ENCODE assay signal across 8 mouse cellular contexts in the genomic region with DNA sequence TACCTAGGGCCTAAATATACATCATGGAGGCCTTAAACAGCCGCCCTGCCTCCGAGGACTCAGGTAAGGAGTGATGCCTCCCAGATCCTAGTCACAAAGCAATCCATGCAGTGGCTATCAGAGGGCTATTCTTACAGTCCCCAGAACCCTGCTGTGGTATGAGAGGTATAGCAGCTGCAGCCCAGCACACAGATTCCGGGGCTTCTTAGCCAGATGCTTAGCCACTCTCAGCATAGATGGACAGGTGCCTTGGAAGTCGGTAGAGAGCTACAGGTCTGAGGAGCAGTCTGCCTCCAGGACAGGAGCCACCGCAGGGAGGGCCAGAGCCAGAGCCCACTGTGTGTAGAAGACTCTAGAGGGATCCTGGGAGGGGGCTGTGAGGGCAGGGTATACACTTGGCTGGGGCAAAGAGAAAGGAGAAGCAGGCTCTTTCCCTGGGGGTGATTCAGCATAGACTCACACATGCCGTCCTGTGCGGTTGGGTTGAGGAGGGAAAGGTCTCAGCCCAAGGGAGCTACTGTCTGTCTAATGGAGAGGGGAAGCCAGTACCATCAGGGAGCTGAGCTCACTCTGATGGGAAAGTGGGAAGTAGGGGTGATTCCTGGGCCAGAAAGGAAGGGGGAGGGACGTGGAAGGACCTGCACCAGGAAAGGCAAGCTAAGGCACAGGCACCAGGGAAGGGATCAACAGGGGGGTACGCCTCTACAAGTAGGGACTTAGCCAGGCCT. TPM values are rescaled to one million over a fixed set of nuclear protein-coding genes. Genes with fewer than 3 reads are reported as not detected.
DNase-seq lines count a peak whose midpoint lies in the region; ATAC-seq and TF ChIP-seq lines count a peak whose summit lies in the region.

No protein-coding gene starts in this region.

- H3K4me3 ChIP-seq in kidney, embryonic 15.5 days (replicated peaks), result no peak overlapping the region
- no peak overlapping the region for H3K4me3 ChIP-seq in heart, embryonic 15.5 days
- no peak overlapping the region for H3K4me3 ChIP-seq in thymus, adult 2 months (ENCODE audit: control insufficient read depth, insufficient read depth, low read length)

- no peak for ATAC-seq in kidney, embryonic 15.5 days (replicated peaks; ENCODE audit: low FRiP score)
- peak; percentile 25 for ATAC-seq in Patski
- no peak for ATAC-seq in heart, embryonic 15.5 days (replicated peaks; ENCODE audit: insufficient number of reproducible peaks, insufficient read depth, low FRiP score, low read depth)
- peak; percentile 45 for ATAC-seq in megakaryocyte progenitor cell, adult 5-6 weeks (replicated peaks; ENCODE audit: poor library complexity)

- peaks cover 99% of the 10 kb centered on the region for H3K4me1 ChIP-seq in kidney, embryonic 15.5 days
- H3K4me1 ChIP-seq in heart, embryonic 15.5 days (replicated peaks), result peaks cover 98% of the 10 kb centered on the region
- H3K4me1 ChIP-seq in thymus, adult 2 months (replicated peaks; ENCODE audit: control insufficient read depth, insufficient read depth, low read length), result peaks cover 44% of the 10 kb centered on the region

- no peak for TF ChIP-seq CTCF in Patski (IDR thresholded peaks at IDR 0.05)
- no peak for TF ChIP-seq CTCF in thymus, adult 2 months (IDR thresholded peaks at IDR 0.05; ENCODE audit: borderline replicate concordance, control insufficient read depth, extremely low read depth, insufficient read depth, low read length, poor library complexity)

- in situ Hi-C loops in Patski (cut with MboI; ENCODE audit: low pct_unique_long_range_greater_than_20kb), result no loop called here

- H3K9me3 ChIP-seq in kidney, embryonic 15.5 days (replicated peaks), result no peaks in the 10 kb centered on the region
- no peaks in the 10 kb centered on the region for H3K9me3 ChIP-seq in heart, embryonic 15.5 days (replicated peaks)

- H3K27ac ChIP-seq in kidney, embryonic 15.5 days, result peak overlapping the region; percentile 42
- H3K27ac ChIP-seq in heart, embryonic 15.5 days, result peak overlapping the region; percentile 96
- H3K27ac ChIP-seq in thymus, adult 2 months (ENCODE audit: control insufficient read depth, insufficient read depth, low read length), result no peak overlapping the region

- no peak for TF ChIP-seq POLR2A in thymus, adult 2 months (IDR thresholded peaks at IDR 0.05; ENCODE audit: control insufficient read depth, extremely low read depth, insufficient read depth, low read length, poor library complexity)

- POLR2A ChIA-PET in Patski (lab: Charles Lee), result interaction anchor here (0.6 to 0.8 kb wide), 2 partner anchors 11 to 300 kb away, joined by 3 to 6 read pairs; no protein-coding TSS in a partner anchor

- H3K36me3 ChIP-seq in kidney, embryonic 15.5 days, result no peaks in the 10 kb centered on the region; the same call in 1 of the 2 replicates
- no peaks in the 10 kb centered on the region for H3K36me3 ChIP-seq in heart, embryonic 15.5 days
- no peaks in the 10 kb centered on the region for H3K36me3 ChIP-seq in thymus, adult 2 months (ENCODE audit: control insufficient read depth, insufficient read depth, low read length)

- no peaks in the 10 kb centered on the region for H3K27me3 ChIP-seq in kidney, embryonic 15.5 days
- H3K27me3 ChIP-seq in Patski, result no peaks in the 10 kb centered on the region
- H3K27me3 ChIP-seq in heart, embryonic 15.5 days, result no peaks in the 10 kb centered on the region
- H3K27me3 ChIP-seq in thymus, adult 2 months (ENCODE audit: control insufficient read depth, insufficient read depth, low read length), result no peaks in the 10 kb centered on the region

- CTCF ChIA-PET in Patski (lab: Charles Lee), result interaction anchor here (1.2 to 1.8 kb wide), 3 partner anchors 10 to 143 kb away, joined by 3 to 6 read pairs (median 5); no protein-coding TSS in a partner anchor

- whole genome bisulfite sequencing in kidney, embryonic 15.5 days, result 66% methylated on average over 9 of the region's 9 CpGs
- WGBS in heart, embryonic 15.5 days, result 54% methylated on average over 9 of the region's 9 CpGs
- WGBS in thymus, adult 2 months, result 74% methylated on average over 9 of the region's 9 CpGs

- no peak overlapping the region for H3K4me2 ChIP-seq in kidney, embryonic 15.5 days
- H3K4me2 ChIP-seq in heart, embryonic 15.5 days, result no peak overlapping the region

- DNase-seq in kidney, postnatal 10 days, result no peak
- no peak for DNase-seq in Patski (ENCODE audit: low read depth, low spot score)
- no peak for DNase-seq in thymus, adult 2 months
- no peak for DNase-seq in cerebellum, adult 8-10 months
- DNase-seq in gastrocnemius, adult 8-10 months (ENCODE audit: low spot score in 2 of 2), result no peak

- H3K9ac ChIP-seq in kidney, embryonic 15.5 days, result 0 out of 2 replicates have a peak overlapping the region, but pooled peaks have one; percentile 1
- peak overlapping the region; percentile 36; the same call in 1 of the 2 replicates for H3K9ac ChIP-seq in heart, embryonic 15.5 days

RNA-seq across cellular contexts. Expression of a gene that starts 27.9 kb away (rescaled TPM):
- 41.8 and 47.3 TPM in 2 replicates for polyA plus RNA-seq in kidney, embryonic 15.5 days (2015; fragmentation: Nextera tagmentation; extraction: Ambion mirVana)
- polyA plus RNA-seq in Patski (2021), result 55.2 TPM
- polyA plus RNA-seq in heart, embryonic 15.5 days (2015; fragmentation: Nextera tagmentation; extraction: Ambion mirVana), result 22.1 and 26.2 TPM in 2 replicates
- total RNA-seq in megakaryocyte progenitor cell, adult 5-6 weeks (2015), result 70.0 and 79.1 TPM in 2 replicates
- 8.2 and 9.3 TPM in 2 replicates for total RNA-seq in megakaryocyte progenitor cell, adult 5-6 weeks (2017)
- 58.9 and 93.6 TPM in 2 replicates for polyA plus RNA-seq in thymus, adult 2 months (2012; rRNA removed)
- 10 to 100 TPM; 18.5 to 28.7 (median 21.8) TPM for total RNA-seq in gastrocnemius, adult 8-10 months (2022)

Comparison
In these comparisons a context has a peak if more than half of its experiments do, and no peak if none do; other contexts are left out.
1. ATAC-seq: peak in Patski (single experiment) and megakaryocyte progenitor cell, adult 5-6 weeks (single experiment); none in kidney, embryonic 15.5 days (single experiment) and heart, embryonic 15.5 days (single experiment).